Mouse (Mus musculus) forebrain, postnatal 0 days (tissue): ENCODE measurements at regions not wholly inside any gene's neighbourhood (a gene's known extent, or its start where the extent isn't known, plus 50 kb on each side); places are given as distances from the start of the nearest gene placed in this dataset.
"Not testable (repeated sequence)": the region's sequence is repeated elsewhere in the genome, so short reads cannot be mapped to it uniquely, and the experiment has no call there.

Experiments
- ATAC-seq: fragments of 200-750 bp; cut with Nextera tagmentation; 2 replicates; pipeline ENCODE4 v1.8.0; 2017; ENCODE audit warnings: mild to moderate bottlenecking, moderate library complexity
- DNase-seq: peaks from one replicate; pipeline ENCODE4 v3.0.0-alpha.2; 2015
- H3K27ac ChIP-seq: fragments of 300-500 bp; sonication (generic); 2 replicates; pipeline ENCODE4 v1.5.1; 2014; ENCODE audit warnings: low read depth, mild to moderate bottlenecking, antibody characterized with exemption, low read length, moderate library complexity, mixed read lengths
- H3K27me3 ChIP-seq: fragments of 300-500 bp; sonication (generic); 2 replicates; pipeline ENCODE4 v1.6.1; 2014; ENCODE audit warnings: mild to moderate bottlenecking, low read length, mixed read lengths; ENCODE audit not compliant: insufficient read depth
- H3K36me3 ChIP-seq: fragments of 300-500 bp; sonication (generic); 2 replicates; pipeline ENCODE4 v1.6.1; 2014; ENCODE audit warnings: mild to moderate bottlenecking, moderate library complexity; ENCODE audit not compliant: insufficient read depth
- H3K4me1 ChIP-seq: fragments of 300-500 bp; sonication (generic); 2 replicates; pipeline ENCODE4 v1.6.1; 2014; ENCODE audit warnings: antibody characterized with exemption; ENCODE audit not compliant: insufficient read depth
- H3K4me2 ChIP-seq: fragments of 300-500 bp; sonication (generic); 2 replicates; pipeline ENCODE4 v1.6.1; 2014; ENCODE audit warnings: low read depth, mild to moderate bottlenecking, moderate library complexity
- H3K4me3 ChIP-seq: fragments of 300-500 bp; sonication (generic); 2 replicates; pipeline ENCODE4 v1.5.1; 2014; ENCODE audit warnings: low read depth, low read length, mixed read lengths
- H3K9ac ChIP-seq: fragments of 300-500 bp; sonication (generic); 2 replicates; pipeline ENCODE4 v1.6.1; 2014; ENCODE audit warnings: mild to moderate bottlenecking
- H3K9me3 ChIP-seq: fragments of 300-500 bp; sonication (generic); 2 replicates; pipeline ENCODE4 v1.6.1; 2016; ENCODE audit warnings: low read length
- CTCF ChIP-seq: sonication (generic); IDR thresholded peaks from 2 replicates; pipeline ENCODE4 v1.5.1; 2016; ENCODE audit warnings: antibody characterized with exemption, control low read depth, low read depth
- WGBS: fragments of 180-500 bp; shearing (Covaris S2); extraction: QIAGEN DNeasy Blood & Tissue Kit; methylation state at CpG from one replicate; pipeline ENCODE4 v1.1.7; 2014; 5-methylcytosine and 5-hydroxymethylcytosine counted together

- no peaks in the 10 kb centered on the region for H3K4me1 ChIP-seq
- DNase-seq = no peak
- H3K36me3 ChIP-seq = no peaks in the 10 kb centered on the region; the same call in 1 of the 2 replicates
- no peak overlapping the region for H3K4me3 ChIP-seq
- no peak for ATAC-seq
- no peak overlapping the region for H3K27ac ChIP-seq
- TF ChIP-seq CTCF = no peak
- H3K27me3 ChIP-seq = no peaks in the 10 kb centered on the region
- H3K4me2 ChIP-seq = no peak overlapping the region
- H3K9ac ChIP-seq = no peak overlapping the region
- WGBS = 82% methylated on average over 6 of the region's 6 CpGs
- H3K9me3 ChIP-seq = peaks cover 8% of the 10 kb centered on the region; the same call in 1 of the 2 replicates
Observed at GRCm38 (mm10) chr10:70837326-70837725, 181.6 kb upstream of the Phyhipl start.

- Histone ChIP-seq H3K9me3 (peaks cover 3% of the 10 kb centered on the region; the same call in 1 of the 2 replicates), H3K4me3 (no peak overlapping the region), H3K27me3 (no peaks in the 10 kb centered on the region), H3K9ac (no peak overlapping the region), H3K4me1 (no peaks in the 10 kb centered on the region), H3K4me2 (no peak overlapping the region), H3K36me3 (no peaks in the 10 kb centered on the region; the same call in 1 of the 2 replicates), H3K27ac (no peak overlapping the region)
- WGBS = 32% methylated on average over 4 of the region's 4 CpGs
- ATAC-seq (no peak), DNase-seq (no peak)
- TF ChIP-seq CTCF = no peak
Observed at GRCm38 (mm10) chr10:70832616-70833015, 176.9 kb upstream of the Phyhipl start.

GRCm38 (mm10) chr10:70828217-70828616 is 172.5 kb upstream of the Phyhipl start:
- WGBS = 29% methylated on average over 4 of the region's 4 CpGs

GRCm38 (mm10) chr10:70827522-70827921 is 171.8 kb upstream of the Phyhipl start:
- not testable (repeated sequence) for H3K9ac ChIP-seq, H3K4me1 ChIP-seq, H3K9me3 ChIP-seq, DNase-seq, H3K27ac ChIP-seq, H3K4me2 ChIP-seq, ATAC-seq, H3K4me3 ChIP-seq, H3K36me3 ChIP-seq, H3K27me3 ChIP-seq
- 98% methylated on average over 2 of the region's 2 CpGs for WGBS

More at GRCm38 (mm10) chr10:70828217-70828616, 172.5 kb upstream of the Phyhipl start:
- no peak overlapping the region for H3K27ac ChIP-seq
- H3K27me3 ChIP-seq = no peaks in the 10 kb centered on the region
- DNase-seq = no peak
- no peak for TF ChIP-seq CTCF
- no peak overlapping the region for H3K4me3 ChIP-seq
- H3K4me1 ChIP-seq = no peaks in the 10 kb centered on the region
- ATAC-seq = peak; percentile 27; the same call in 1 of the 2 replicates
- H3K9ac ChIP-seq = no peak overlapping the region
- H3K9me3 ChIP-seq = no peaks in the 10 kb centered on the region
- no peak overlapping the region for H3K4me2 ChIP-seq
- H3K36me3 ChIP-seq = no peaks in the 10 kb centered on the region

- H3K4me2 ChIP-seq = no peak overlapping the region
- H3K4me3 ChIP-seq = no peak overlapping the region
- no peak for TF ChIP-seq CTCF
- ATAC-seq (peak; percentile 60), DNase-seq (no peak)
- H3K4me1 ChIP-seq = no peaks in the 10 kb centered on the region
- H3K27ac ChIP-seq = no peak overlapping the region
- WGBS = 20% methylated on average over 7 of the region's 7 CpGs
- no peaks in the 10 kb centered on the region for H3K9me3 ChIP-seq
- no peak overlapping the region for H3K9ac ChIP-seq
- no peaks in the 10 kb centered on the region for H3K27me3 ChIP-seq
- H3K36me3 ChIP-seq = no peaks in the 10 kb centered on the region
Observed at GRCm38 (mm10) chr10:70826706-70827105, 170.9 kb upstream of the Phyhipl start.

- TF ChIP-seq CTCF = no peak
- ATAC-seq (no peak), DNase-seq (no peak)
- Histone ChIP-seq H3K27me3 (no peaks in the 10 kb centered on the region), H3K27ac (no peak overlapping the region), H3K9ac (no peak overlapping the region), H3K4me1 (no peaks in the 10 kb centered on the region), H3K9me3 (no peaks in the 10 kb centered on the region), H3K36me3 (no peaks in the 10 kb centered on the region), H3K4me2 (no peak overlapping the region), H3K4me3 (no peak overlapping the region)
- 47% methylated on average over 4 of the region's 4 CpGs for WGBS
Observed at GRCm38 (mm10) chr10:70825451-70825850, 169.7 kb upstream of the Phyhipl start.

- Histone ChIP-seq H3K27me3 (no peaks in the 10 kb centered on the region), H3K36me3 (no peaks in the 10 kb centered on the region), H3K9me3 (no peaks in the 10 kb centered on the region), H3K4me1 (no peaks in the 10 kb centered on the region), H3K4me2 (no peak overlapping the region), H3K9ac (no peak overlapping the region), H3K4me3 (no peak overlapping the region), H3K27ac (no peak overlapping the region)
- DNase-seq (no peak), ATAC-seq (no peak)
- whole genome bisulfite sequencing = 87% methylated on average over 5 of the region's 5 CpGs
- no peak for TF ChIP-seq CTCF
Observed at GRCm38 (mm10) chr10:70824461-70824860, 168.7 kb upstream of the Phyhipl start.

GRCm38 (mm10) chr10:70819951-70820350 is 164.2 kb upstream of the Phyhipl start:
- TF ChIP-seq CTCF = no peak
- H3K4me1 ChIP-seq = no peaks in the 10 kb centered on the region
- DNase-seq (no peak), ATAC-seq (no peak)
- no peak overlapping the region for H3K4me3 ChIP-seq
- WGBS = 85% methylated on average over 2 of the region's 2 CpGs
- H3K36me3 ChIP-seq = no peaks in the 10 kb centered on the region
- H3K27me3 ChIP-seq = no peaks in the 10 kb centered on the region
- no peak overlapping the region for H3K27ac ChIP-seq
- H3K4me2 ChIP-seq = no peak overlapping the region
- H3K9me3 ChIP-seq = no peaks in the 10 kb centered on the region
- no peak overlapping the region for H3K9ac ChIP-seq
